Comparison of ENCODE assay signal across 25 mouse cellular contexts in genomic region chr5:125752546-125752945, GRCm38 (mm10).
"Had no signal": no experiment of that assay in that cellular context is flagged by ENCODE, and none has a peak within 500 bp of the region (broad histone marks: within the 10 kb centered on the region; RNA-seq: fewer than 3 reads in every experiment).

No protein-coding gene starts in this region.

- ATAC-seq: hindbrain, postnatal 0 days; intestine, embryonic 16.5 days; liver, embryonic 12.5 days had no signal

- H3K4me1 ChIP-seq: heart, embryonic 13.5 days; heart, embryonic 15.5 days; hindbrain, embryonic 13.5 days; kidney, embryonic 15.5 days; limb, embryonic 13.5 days; limb, embryonic 15.5 days; liver, embryonic 12.5 days had no signal

- H3K27ac ChIP-seq: heart, embryonic 13.5 days; heart, embryonic 15.5 days; hindbrain, embryonic 13.5 days; hindbrain, embryonic 15.5 days; hindbrain, postnatal 0 days; kidney, embryonic 15.5 days; kidney, postnatal 0 days; limb, embryonic 13.5 days; limb, embryonic 15.5 days; liver, embryonic 12.5 days; liver, embryonic 14.5 days had no signal

- H3K4me3 ChIP-seq: heart, embryonic 13.5 days; heart, embryonic 15.5 days; hindbrain, embryonic 13.5 days; hindbrain, embryonic 15.5 days; kidney, embryonic 15.5 days; limb, embryonic 13.5 days; limb, embryonic 15.5 days; liver, embryonic 12.5 days had no signal

- DNase-seq: gastrocnemius, postnatal 14 days; gastrocnemius, postnatal 36 days; heart, adult 18-20 months; heart, postnatal 14 days; heart, postnatal 36 days; kidney, adult 11 months; kidney, adult 2 months; kidney, adult 9 months; kidney, postnatal 14 days; kidney, postnatal 36 days; layer of hippocampus, adult 9-11 months; layer of hippocampus, postnatal 36 days; left cerebral cortex, postnatal 4 days had no signal
